Mouse (Mus musculus): ENCODE measurements around the gene Ext2. TPM values are rescaled to one million over a fixed set of nuclear protein-coding genes. Genes with fewer than 3 reads are reported as not detected.
A peak's percentile ranks its signal among the peaks of the same experiment; 100 is the strongest.

Ext2 gene
- polyA plus RNA-seq, 1 experiment from 2014 or later: 81.5 TPM

- Histone ChIP-seq H3K36me3 (ENCODE audit: control insufficient read depth, insufficient read depth, low read length) (no peaks in the 10 kb centered on the region), H3K9me3 (ENCODE audit: control insufficient read depth, low read length) (no peaks in the 10 kb centered on the region), H3K27ac (ENCODE audit: low read length) (no peak overlapping the region), H3K4me2 (ENCODE audit: low read depth, low read length) (no peak overlapping the region), H3K4me3 (ENCODE audit: low read length) (no peak overlapping the region), H3K9ac (ENCODE audit: low read depth, low read length) (no peak overlapping the region), H3K27me3 (replicated peaks; ENCODE audit: control insufficient read depth, insufficient read depth, low read length) (no peaks in the 10 kb centered on the region), H3K4me1 (ENCODE audit: control insufficient read depth, insufficient read depth, low read length) (no peaks in the 10 kb centered on the region)
- WGBS: 60% methylated on average over 27 of the region's 27 CpGs
- ATAC-seq: no peak
Observed at GRCm38 (mm10) chr2:93615845-93616689, 206.3 kb downstream of the Ext2 start.

- Histone ChIP-seq H3K27ac (ENCODE audit: low read length) (no peak overlapping the region), H3K36me3 (ENCODE audit: control insufficient read depth, insufficient read depth, low read length) (no peaks in the 10 kb centered on the region), H3K9ac (ENCODE audit: low read depth, low read length) (no peak overlapping the region), H3K4me2 (ENCODE audit: low read depth, low read length) (no peak overlapping the region), H3K27me3 (replicated peaks; ENCODE audit: control insufficient read depth, insufficient read depth, low read length) (no peaks in the 10 kb centered on the region), H3K4me3 (ENCODE audit: low read length) (no peak overlapping the region), H3K4me1 (ENCODE audit: control insufficient read depth, insufficient read depth, low read length) (no peaks in the 10 kb centered on the region), H3K9me3 (ENCODE audit: control insufficient read depth, low read length) (no peaks in the 10 kb centered on the region)
- ATAC-seq: peak; percentile 88
- WGBS: 65% methylated on average over 7 of the region's 7 CpGs
Observed at GRCm38 (mm10) chr2:93613020-93613419, 209.3 kb downstream of the Ext2 start.

Other genes with a start within 250 kb of the Ext2 start
- 0.04 and 0.10 TPM in 2 replicates for gene Alx4, start 180.2 kb downstream of the Ext2 start, polyA plus RNA-seq (2015; fragmentation: Nextera tagmentation; extraction: Ambion mirVana)
- 5.4 and 6.1 TPM in 2 replicates for gene Accs, start 27.4 kb upstream of the Ext2 start, polyA plus RNA-seq (2015; fragmentation: Nextera tagmentation; extraction: Ambion mirVana)
- gene Accsl, start 46.6 kb upstream of the Ext2 start, polyA plus RNA-seq (2015; fragmentation: Nextera tagmentation; extraction: Ambion mirVana): not detected in 2 replicates
- 7.7 and 11.6 TPM in 2 replicates for gene Gm13889, start 134.6 kb upstream of the Ext2 start, polyA plus RNA-seq (2015; fragmentation: Nextera tagmentation; extraction: Ambion mirVana)
- gene Gm27027, start 173.8 kb upstream of the Ext2 start, polyA plus RNA-seq (2015; fragmentation: Nextera tagmentation; extraction: Ambion mirVana): not detected in 2 replicates
- 68.4 and 77.8 TPM in 2 replicates for gene Alkbh3, start 188.2 kb upstream of the Ext2 start, polyA plus RNA-seq (2015; fragmentation: Nextera tagmentation; extraction: Ambion mirVana)